Mouse (Mus musculus) spleen, postnatal 0 days (tissue): ENCODE data around the gene Pisd. TPM values are rescaled to one million over a fixed set of nuclear protein-coding genes. Genes with fewer than 3 reads are reported as not detected.

Experiments
- polyA plus RNA-seq: library from polyadenylated mRNA; unstranded; fragments of >200 nt; fragmentation: Nextera tagmentation; extraction: Ambion mirVana; gene quantifications from 2 replicates; pipeline ENCODE4 v1.2.1, GENCODE M21; 2015

The Pisd gene
- 23.0 and 29.2 TPM in 2 replicates for polyA plus RNA-seq

DNA sequence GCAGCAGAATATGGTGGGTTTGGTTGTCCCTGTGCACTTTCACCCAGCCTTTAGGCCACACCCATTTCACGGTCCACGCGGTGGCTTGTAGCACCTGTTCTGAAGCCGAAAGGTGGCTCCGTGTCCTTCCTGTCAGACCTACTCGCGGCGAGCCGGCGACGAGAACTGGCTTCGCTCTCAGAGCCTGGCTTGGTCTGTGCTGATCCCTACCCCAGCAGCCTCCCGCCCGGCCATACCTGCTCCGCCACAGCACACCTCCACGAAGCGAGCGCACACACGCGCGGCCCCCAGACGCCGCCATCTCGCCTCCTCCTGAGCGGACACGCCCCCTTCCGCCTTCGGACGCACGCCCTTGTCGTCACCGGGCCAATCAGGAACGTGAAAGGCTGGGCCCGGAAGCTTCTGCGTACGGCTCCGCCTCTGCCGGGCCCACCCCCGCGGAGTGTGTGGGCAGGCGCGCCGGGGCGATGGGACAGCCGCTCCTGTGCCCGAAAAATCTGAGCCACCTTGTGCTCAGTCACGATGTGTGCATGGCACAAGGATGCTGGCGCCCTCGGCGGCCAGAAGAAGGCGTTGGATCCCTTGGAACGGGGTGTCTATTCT lies at the start of gene Pisd:
Gene Pisd (minus strand): TSS at position 334 of the 603 bp plus-strand sequence.

DNA sequence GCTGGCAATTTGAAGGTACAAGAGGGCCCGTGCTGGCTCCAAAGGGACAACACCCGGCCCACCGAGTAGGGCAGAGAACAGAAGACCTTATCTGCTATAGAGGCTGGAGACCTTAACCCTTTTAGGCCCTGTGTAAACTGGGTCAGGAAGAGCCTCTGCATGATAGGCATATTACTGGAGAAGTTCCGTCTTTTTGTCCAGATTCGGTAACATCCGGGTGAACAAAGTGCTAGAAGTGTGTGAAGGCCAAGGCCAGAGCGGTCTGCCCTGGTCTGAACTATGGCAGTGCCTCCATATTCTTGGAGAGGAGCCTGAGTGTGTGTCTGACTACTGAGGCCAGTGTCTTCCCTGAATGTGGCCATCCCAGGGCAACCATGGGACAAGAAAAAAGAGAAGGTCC lies 41.6 kb upstream of the Pisd start, which contains the start of gene Gm20671:
Gene Gm20671 (minus strand): TSS at position 101 of the 400 bp plus-strand sequence.

Other genes starting within 250 kb of the Pisd start
- gene Yes1, start 174.5 kb downstream of the Pisd start, polyA plus RNA-seq: 8.0 and 9.6 TPM in 2 replicates
- gene Gm20671, start 41.5 kb upstream of the Pisd start, polyA plus RNA-seq: not detected in 2 replicates
- 11.1 and 13.1 TPM in 2 replicates for gene Prr14l, start 68.6 kb upstream of the Pisd start, polyA plus RNA-seq
- 10.1 and 10.2 TPM in 2 replicates for gene Depdc5, start 78.1 kb upstream of the Pisd start, polyA plus RNA-seq
- gene Ywhah, start 233.2 kb upstream of the Pisd start, polyA plus RNA-seq: 247 and 253 TPM in 2 replicates